8 mouse cellular contexts compared by ENCODE assay signal in genomic region chr4:109147278-109148038, GRCm38 (mm10). TPM values are rescaled to one million over a fixed set of nuclear protein-coding genes. Genes with fewer than 3 reads are reported as not detected.
DNase-seq lines count a peak whose midpoint lies in the region; ATAC-seq and TF ChIP-seq lines count a peak whose summit lies in the region.

No protein-coding gene starts in this region.

- no peaks in the 10 kb centered on the region for H3K4me1 ChIP-seq in forebrain, postnatal 0 days (ENCODE audit: insufficient read depth)
- peaks cover 4% of the 10 kb centered on the region; the same call in 1 of the 2 replicates for H3K4me1 ChIP-seq in hindbrain, postnatal 0 days (ENCODE audit: insufficient read depth, low read length)
- H3K4me1 ChIP-seq in limb, embryonic 14.5 days (ENCODE audit: control insufficient read depth, insufficient read depth, low read length) = 0 out of 2 replicates have a peak, but pooled peaks cover 4% of the 10 kb centered on the region
- no peaks in the 10 kb centered on the region for H3K4me1 ChIP-seq in midbrain, embryonic 14.5 days (ENCODE audit: control insufficient read depth, insufficient read depth, low read length)

- no peaks in the 10 kb centered on the region for H3K36me3 ChIP-seq in forebrain, postnatal 0 days (ENCODE audit: insufficient read depth)
- H3K36me3 ChIP-seq in hindbrain, postnatal 0 days (ENCODE audit: insufficient read depth, low read length) = no peaks in the 10 kb centered on the region
- H3K36me3 ChIP-seq in limb, embryonic 14.5 days (ENCODE audit: control insufficient read depth, insufficient read depth, low read length) = peaks cover 2% of the 10 kb centered on the region; the same call in 1 of the 2 replicates
- H3K36me3 ChIP-seq in midbrain, embryonic 14.5 days (ENCODE audit: control insufficient read depth, insufficient read depth, low read length) = no peaks in the 10 kb centered on the region
- no peaks in the 10 kb centered on the region for H3K36me3 ChIP-seq in splenic B cell, adult 2 months (ENCODE audit: control insufficient read depth, insufficient read depth, low read length, poor library complexity, severe bottlenecking)

- TF ChIP-seq CTCF in forebrain, postnatal 0 days (IDR thresholded peaks at IDR 0.05; ENCODE audit: low read depth) = peak; percentile 83
- peak; percentile 87 for TF ChIP-seq CTCF in hindbrain, postnatal 0 days (IDR thresholded peaks at IDR 0.05; ENCODE audit: low read depth)

- peak; percentile 36; the same call in 1 of the 2 replicates for ATAC-seq in forebrain, postnatal 0 days
- peak; percentile 35; the same call in 1 of the 2 replicates for ATAC-seq in hindbrain, postnatal 0 days
- no peak for ATAC-seq in limb, embryonic 14.5 days (ENCODE audit: low FRiP score, low read depth)
- no peak; the same call in 1 of the 2 replicates for ATAC-seq in midbrain, embryonic 14.5 days (ENCODE audit: low FRiP score, low TSS enrichment)

- DNase-seq in urinary bladder, postnatal 25 days (ENCODE audit: low spot score) = peak; percentile 53
- DNase-seq in urinary bladder, adult 18-20 months (ENCODE audit: low spot score in 2 of 2) = no peak
- DNase-seq in cerebellum, adult 18-20 months = peak; percentile 55 to 57
- peak; percentile 69 for DNase-seq in forebrain, postnatal 0 days
- peak; percentile 79 for DNase-seq in hindbrain, postnatal 0 days (ENCODE audit: low spot score)
- DNase-seq in limb, embryonic 14.5 days (ENCODE audit: low spot score) = peak; percentile 57
- peak; percentile 84 for DNase-seq in midbrain, embryonic 14.5 days
- peak; percentile 68 for DNase-seq in splenic B cell, adult 2 months (ENCODE audit: low read depth, low spot score)

- no peaks in the 10 kb centered on the region for H3K9me3 ChIP-seq in forebrain, postnatal 0 days (ENCODE audit: low read length)
- H3K9me3 ChIP-seq in hindbrain, postnatal 0 days (ENCODE audit: low read length) = no peaks in the 10 kb centered on the region
- no peaks in the 10 kb centered on the region for H3K9me3 ChIP-seq in limb, embryonic 14.5 days (ENCODE audit: control insufficient read depth, low read length)
- no peaks in the 10 kb centered on the region for H3K9me3 ChIP-seq in midbrain, embryonic 14.5 days (ENCODE audit: control insufficient read depth, low read length)

- no peak overlapping the region for H3K4me3 ChIP-seq in forebrain, postnatal 0 days (ENCODE audit: low read depth, low read length)
- H3K4me3 ChIP-seq in hindbrain, postnatal 0 days (ENCODE audit: low read length) = no peak overlapping the region
- H3K4me3 ChIP-seq in limb, embryonic 14.5 days (replicated peaks; ENCODE audit: low read length) = no peak overlapping the region
- H3K4me3 ChIP-seq in midbrain, embryonic 14.5 days (replicated peaks; ENCODE audit: low read depth, low read length) = no peak overlapping the region

- H3K9ac ChIP-seq in forebrain, postnatal 0 days = no peak overlapping the region
- H3K9ac ChIP-seq in hindbrain, postnatal 0 days (replicated peaks; ENCODE audit: low read length) = no peak overlapping the region
- no peak overlapping the region for H3K9ac ChIP-seq in limb, embryonic 14.5 days (ENCODE audit: low read depth, low read length, severe bottlenecking)
- no peak overlapping the region for H3K9ac ChIP-seq in midbrain, embryonic 14.5 days (replicated peaks; ENCODE audit: low read length)

- TF ChIP-seq POLR2A in limb, embryonic 14.5 days (IDR thresholded peaks at IDR 0.05; ENCODE audit: borderline replicate concordance, extremely low read depth, insufficient read depth, insufficient read length) = no peak

- 60% methylated on average over 11 of the region's 11 CpGs for WGBS in forebrain, postnatal 0 days
- WGBS in hindbrain, postnatal 0 days = 57% methylated on average over 11 of the region's 11 CpGs
- 49% methylated on average over 11 of the region's 11 CpGs for WGBS in limb, embryonic 14.5 days
- WGBS in midbrain, embryonic 14.5 days = 62% methylated on average over 11 of the region's 11 CpGs

- H3K4me2 ChIP-seq in forebrain, postnatal 0 days (ENCODE audit: low read depth) = no peak overlapping the region
- H3K4me2 ChIP-seq in hindbrain, postnatal 0 days (ENCODE audit: low read depth, low read length) = no peak overlapping the region
- no peak overlapping the region for H3K4me2 ChIP-seq in limb, embryonic 14.5 days (replicated peaks; ENCODE audit: low read depth, low read length, severe bottlenecking)
- H3K4me2 ChIP-seq in midbrain, embryonic 14.5 days (ENCODE audit: low read length) = no peak overlapping the region

- no peak overlapping the region for H3K27ac ChIP-seq in forebrain, postnatal 0 days (ENCODE audit: low read depth, low read length)
- no peak overlapping the region for H3K27ac ChIP-seq in hindbrain, postnatal 0 days
- H3K27ac ChIP-seq in limb, embryonic 14.5 days (replicated peaks; ENCODE audit: low read depth, low read length) = 0 out of 2 replicates have a peak overlapping the region, but pooled peaks have one; percentile 48
- H3K27ac ChIP-seq in midbrain, embryonic 14.5 days (replicated peaks; ENCODE audit: low read depth, low read length) = no peak overlapping the region

- no peaks in the 10 kb centered on the region for H3K27me3 ChIP-seq in forebrain, postnatal 0 days (ENCODE audit: insufficient read depth, low read length)
- H3K27me3 ChIP-seq in hindbrain, postnatal 0 days (ENCODE audit: insufficient read depth, low read length) = no peaks in the 10 kb centered on the region
- no peaks in the 10 kb centered on the region for H3K27me3 ChIP-seq in limb, embryonic 14.5 days (ENCODE audit: control insufficient read depth, insufficient read depth, low read length)
- H3K27me3 ChIP-seq in midbrain, embryonic 14.5 days (ENCODE audit: control insufficient read depth, insufficient read depth, low read length) = no peaks in the 10 kb centered on the region
- no peaks in the 10 kb centered on the region for H3K27me3 ChIP-seq in splenic B cell, adult 2 months (ENCODE audit: control insufficient read depth, insufficient read depth, low read length, poor library complexity, severe bottlenecking)

RNA-seq across cellular contexts. Expression of gene Osbpl9, which starts 54.6 kb away (rescaled TPM):
- total RNA-seq in forebrain, postnatal 0 days (2014; rRNA removed) = 67.0 and 86.4 TPM in 2 replicates
- polyA plus RNA-seq in forebrain, postnatal 0 days (2015; fragmentation: Nextera tagmentation; extraction: Ambion mirVana) = 42.3 and 53.6 TPM in 2 replicates
- total RNA-seq in hindbrain, postnatal 0 days (2014; rRNA removed) = 59.3 and 65.3 TPM in 2 replicates
- polyA plus RNA-seq in hindbrain, postnatal 0 days (2015; fragmentation: Nextera tagmentation; extraction: Ambion mirVana) = 59.0 and 64.3 TPM in 2 replicates
- 54.0 and 55.6 TPM in 2 replicates for polyA plus RNA-seq in limb, embryonic 14.5 days (2012; rRNA removed)
- 57.8 and 68.4 TPM in 2 replicates for polyA plus RNA-seq in limb, embryonic 14.5 days (2014; fragmentation: Nextera tagmentation; extraction: Ambion mirVana)
- polyA plus RNA-seq in midbrain, embryonic 14.5 days (2014; fragmentation: Nextera tagmentation; extraction: Ambion mirVana) = 61.9 and 81.1 TPM in 2 replicates

Comparison
In these comparisons a context has a peak if more than half of its experiments do, and no peak if none do; other contexts are left out.
1. DNase-seq: peak in urinary bladder, postnatal 25 days (single experiment), cerebellum, adult 18-20 months (2 of 2), forebrain, postnatal 0 days (single experiment), hindbrain, postnatal 0 days (single experiment), limb, embryonic 14.5 days (single experiment), midbrain, embryonic 14.5 days (single experiment) and splenic B cell, adult 2 months (single experiment); none in urinary bladder, adult 18-20 months (0 of 2).
2. ATAC-seq: peak in forebrain, postnatal 0 days (single experiment) and hindbrain, postnatal 0 days (single experiment); none in limb, embryonic 14.5 days (single experiment) and midbrain, embryonic 14.5 days (single experiment).